Mouse (Mus musculus): ENCODE measurements around the gene Rpl39. TPM values are rescaled to one million over a fixed set of nuclear protein-coding genes. Genes with fewer than 3 reads are reported as not detected.
"Not testable (repeated sequence)": the region's sequence is repeated elsewhere in the genome, so short reads cannot be mapped to it uniquely, and the experiment has no call there.

Rpl39 gene
- total RNA-seq (2021) = 100 to 1,000 TPM; 697 to 727 TPM
- long read RNA-seq, experiment 1, transcript Rpl39-201 (3 exons, 612 nt) = major isoform, 107 of 177 reads
- long read RNA-seq, experiment 1, partial matches to known transcripts = 70 of 177 reads
- long read RNA-seq, experiment 1, other reads (novel, unspliced or antisense) = 0 of 177 reads
- long read RNA-seq, experiment 2, transcript Rpl39-201 (3 exons, 612 nt) = major isoform, 158 of 197 reads
- long read RNA-seq, experiment 2, partial matches to known transcripts = 39 of 197 reads
- long read RNA-seq, experiment 2, other reads (novel, unspliced or antisense) = 0 of 197 reads

GRCm38 (mm10) chrX:37084927-37085660 lies at the start of gene Rpl39:
Gene Rpl39 (minus strand): TSS chrX:37085402.
- peak; percentile 55 to 81 for DNase-seq (ENCODE audit: low spot score in 2 of 2)

GRCm38 (mm10) chrX:37126671-37127358 lies 41.6 kb upstream of the Rpl39 start, which contains the start of gene Nkap:
Gene Nkap (plus strand): TSS chrX:37126795.
- DNase-seq (ENCODE audit: low spot score in 2 of 2) = peak; percentile 21 to 57

- DNase-seq (ENCODE audit: low spot score in 2 of 2) = no peak
Observed at GRCm38 (mm10) chrX:37125511-37125910, 40.3 kb upstream of the Rpl39 start.

- no peak for DNase-seq (ENCODE audit: low spot score in 2 of 2)
Observed at GRCm38 (mm10) chrX:37120212-37120611, 35.0 kb upstream of the Rpl39 start.

GRCm38 (mm10) chrX:37119585-37119984 lies 34.4 kb upstream of the Rpl39 start:
- no peak for DNase-seq (ENCODE audit: low spot score in 2 of 2)

- DNase-seq (ENCODE audit: low spot score in 2 of 2) = no peak
Observed at GRCm38 (mm10) chrX:37117085-37117484, 31.9 kb upstream of the Rpl39 start.

GRCm38 (mm10) chrX:37110881-37111193 lies 25.6 kb upstream of the Rpl39 start:
- no peak for DNase-seq (ENCODE audit: low spot score in 2 of 2)

- DNase-seq (ENCODE audit: low spot score in 2 of 2) = peak; percentile 63 to 81
Observed at GRCm38 (mm10) chrX:37110193-37110880, 25.1 kb upstream of the Rpl39 start, which contains the start of gene Upf3b. Gene Upf3b (minus strand): TSS chrX:37110322.

GRCm38 (mm10) chrX:37109526-37110192 lies 24.5 kb upstream of the Rpl39 start:
- no peak for DNase-seq (ENCODE audit: low spot score in 2 of 2)

- DNase-seq (ENCODE audit: low spot score in 2 of 2) = no peak
Observed at GRCm38 (mm10) chrX:37103826-37104225, 18.6 kb upstream of the Rpl39 start.

GRCm38 (mm10) chrX:37098681-37099080 lies 13.5 kb upstream of the Rpl39 start:
- DNase-seq (ENCODE audit: low spot score in 2 of 2) = no peak

- no peak for DNase-seq (ENCODE audit: low spot score in 2 of 2)
Observed at GRCm38 (mm10) chrX:37095106-37095768, 10.0 kb upstream of the Rpl39 start.

GRCm38 (mm10) chrX:37091457-37091856 lies 6.3 kb upstream of the Rpl39 start:
- DNase-seq (ENCODE audit: low spot score in 2 of 2) = no peak

- no peak for DNase-seq (ENCODE audit: low spot score in 2 of 2)
Observed at GRCm38 (mm10) chrX:37088778-37089177, 3.6 kb upstream of the Rpl39 start.

- no peak for DNase-seq (ENCODE audit: low spot score in 2 of 2)
Observed at GRCm38 (mm10) chrX:37085665-37086064, 463 bp upstream of the Rpl39 start.

GRCm38 (mm10) chrX:37084318-37084926 lies 780 bp downstream of the Rpl39 start:
- no peak for DNase-seq (ENCODE audit: low spot score in 2 of 2)

GRCm38 (mm10) chrX:37081194-37081593 lies 4.0 kb downstream of the Rpl39 start:
- DNase-seq (ENCODE audit: low spot score in 2 of 2) = no peak

GRCm38 (mm10) chrX:37080345-37080744 lies 4.9 kb downstream of the Rpl39 start:
- DNase-seq (ENCODE audit: low spot score in 2 of 2) = not testable (repeated sequence)

GRCm38 (mm10) chrX:37076651-37077050 lies 8.6 kb downstream of the Rpl39 start:
- DNase-seq (ENCODE audit: low spot score in 2 of 2) = no peak

Measured in gastrocnemius, postnatal 4 days (tissue).